Mouse (Mus musculus) liver, adult 2 months (tissue): ENCODE data around the gene Maml2.

Experiments used
- CTCF ChIP-seq: fragments of 200-500 bp; IDR thresholded peaks from 2 replicates; pipeline ENCODE4 v1.5.1; 2011; ENCODE audit warnings: low read depth, low read length, control low read depth
- POLR2A ChIP-seq: fragments of 200-500 bp; IDR thresholded peaks from 2 replicates; pipeline ENCODE4 v1.6.1; 2011; ENCODE audit warnings: low read length, control low read depth; ENCODE audit not compliant: insufficient read depth; ENCODE audit errors: extremely low read depth

DNA sequence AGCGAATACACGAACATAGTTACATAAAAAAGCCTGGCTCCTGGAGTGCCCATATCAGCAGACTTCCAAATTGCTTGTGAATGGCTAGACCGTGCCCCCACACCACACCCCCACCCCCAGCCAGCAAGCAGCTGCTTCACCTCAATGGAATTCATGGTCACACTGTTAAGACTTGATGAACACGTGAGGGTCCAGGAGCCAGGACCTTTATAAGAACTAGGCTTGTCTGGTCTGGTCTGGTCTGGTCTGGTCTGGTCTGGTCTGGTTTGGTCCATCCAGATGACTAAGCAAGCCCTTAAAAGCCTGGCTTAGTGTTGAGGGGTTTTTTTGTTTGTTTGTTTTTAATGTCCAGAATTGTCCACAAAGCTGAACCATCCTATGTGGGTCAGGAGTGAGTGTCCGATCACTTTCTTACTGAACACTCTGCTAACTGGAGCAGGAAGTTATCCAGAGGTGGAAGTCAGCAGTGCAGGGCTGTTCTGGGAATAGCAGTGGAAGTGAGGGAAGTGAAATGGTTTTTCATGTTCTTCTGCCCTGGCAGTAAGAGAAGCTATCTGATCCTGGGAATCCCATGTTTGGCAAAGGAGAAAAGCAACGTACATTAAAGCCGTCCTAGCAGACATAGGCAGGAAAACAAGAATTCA lies 200.1 kb downstream of the Maml2 start:
- no peak for TF ChIP-seq CTCF
- TF ChIP-seq POLR2A, result no peak
